Mouse (Mus musculus): Measurements from ENCODE around the gene Amn1.
"Not testable (repeated sequence)": the region's sequence is repeated elsewhere in the genome, so short reads cannot be mapped to it uniquely, and the experiment has no call there.

Gene Amn1

GRCm38 (mm10) chr6:149188041-149188924 lies at the start of gene Amn1:
Gene Amn1, minus strand, starts transcription at chr6:149188712.
- DNase-seq: peak; percentile 92 to 96

GRCm38 (mm10) chr6:149236807-149237206 lies 48.3 kb upstream of the Amn1 start:
- no peak for DNase-seq

- DNase-seq: no peak
These were observed 45.4 kb upstream of the Amn1 start for GRCm38 (mm10) chr6:149233918-149234317.

GRCm38 (mm10) chr6:149224751-149225150 lies 36.2 kb upstream of the Amn1 start:
- DNase-seq: no peak

GRCm38 (mm10) chr6:149221296-149221695 lies 32.8 kb upstream of the Amn1 start:
- DNase-seq: no peak

GRCm38 (mm10) chr6:149198572-149198971 lies 10.1 kb upstream of the Amn1 start:
- no peak for DNase-seq

- no peak for DNase-seq
These were observed 8.6 kb upstream of the Amn1 start for GRCm38 (mm10) chr6:149197116-149197515.

GRCm38 (mm10) chr6:149193276-149193905 lies 4.9 kb upstream of the Amn1 start:
- no peak for DNase-seq

- not testable (repeated sequence) for DNase-seq
These were observed 3.4 kb upstream of the Amn1 start for GRCm38 (mm10) chr6:149191951-149192350.

- no peak for DNase-seq
These were observed 919 bp upstream of the Amn1 start for GRCm38 (mm10) chr6:149189340-149189922.

- DNase-seq: no peak
These were observed 379 bp upstream of the Amn1 start for GRCm38 (mm10) chr6:149188925-149189257.

GRCm38 (mm10) chr6:149187371-149187770 lies 1.1 kb downstream of the Amn1 start:
- no peak for DNase-seq

- DNase-seq: no peak
These were observed 4.5 kb downstream of the Amn1 start for GRCm38 (mm10) chr6:149184007-149184406.

GRCm38 (mm10) chr6:149179064-149179463 lies 9.4 kb downstream of the Amn1 start:
- no peak for DNase-seq

- no peak for DNase-seq
These were observed 13.5 kb downstream of the Amn1 start for GRCm38 (mm10) chr6:149174932-149175570.

- DNase-seq: no peak
These were observed 14.5 kb downstream of the Amn1 start for GRCm38 (mm10) chr6:149173831-149174625.

GRCm38 (mm10) chr6:149169965-149170364 lies 18.5 kb downstream of the Amn1 start:
- DNase-seq: not testable (repeated sequence)

GRCm38 (mm10) chr6:149168436-149168835 lies 20.1 kb downstream of the Amn1 start:
- DNase-seq: no peak

GRCm38 (mm10) chr6:149167672-149168071 lies 20.8 kb downstream of the Amn1 start:
- no peak for DNase-seq

- DNase-seq: not testable (repeated sequence)
These were observed 21.5 kb downstream of the Amn1 start for GRCm38 (mm10) chr6:149167038-149167437.

- no peak for DNase-seq
These were observed 33.3 kb downstream of the Amn1 start for GRCm38 (mm10) chr6:149155031-149155841.
